Mouse (Mus musculus) lung, adult 2 months (tissue): Measurements from ENCODE around the gene Ston2.

ENCODE experiments used
- CTCF ChIP-seq: fragments of 200-500 bp; IDR thresholded peaks from 2 replicates; pipeline ENCODE4 v1.5.1; 2011; ENCODE audit warnings: mild to moderate bottlenecking, low read length, control low read depth; ENCODE audit not compliant: insufficient read depth
- POLR2A ChIP-seq: fragments of 200-500 bp; IDR thresholded peaks from 2 replicates; pipeline ENCODE4 v1.6.1; 2011; ENCODE audit warnings: low read depth, mild to moderate bottlenecking, control low read depth, low read length, borderline replicate concordance; ENCODE audit errors: extremely low read depth

DNA sequence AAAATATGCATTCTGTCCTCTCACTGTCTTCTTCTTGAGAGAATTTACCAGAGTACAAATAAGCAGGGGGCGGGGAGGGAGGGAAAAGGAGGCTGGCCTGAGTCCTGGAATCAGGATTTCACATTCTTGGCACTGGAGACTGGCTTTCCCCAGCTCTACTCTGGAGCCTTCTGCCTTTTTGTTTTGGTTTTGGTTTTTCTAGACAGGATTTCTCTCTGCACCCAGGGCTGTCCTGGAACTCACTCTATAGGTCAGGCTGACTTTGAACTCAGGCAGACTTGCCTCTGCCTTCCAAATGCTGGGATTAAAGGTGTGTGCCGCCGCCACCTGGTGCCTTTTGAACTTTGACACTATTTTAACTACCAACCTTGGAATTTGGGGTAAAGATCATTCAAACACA, 149.8 kb downstream of the Ston2 start:
- TF ChIP-seq CTCF (no peak), POLR2A (no peak)
